Mouse (Mus musculus) spleen, adult 18-20 months (tissue): ENCODE measurements around the gene Agbl5.
A peak's percentile ranks its signal among the peaks of the same experiment; 100 is the strongest.

Experiments
- DNase-seq, 2 experiments: peaks; one replicate each; pipeline ENCODE4 v3.0.0; 2022; ENCODE audit warnings: mixed read lengths in 2 of 2

The Agbl5 gene

GRCm38 (mm10) chr5:30921256-30922033, 33.0 kb downstream of the Agbl5 start, which contains the start of gene Khk:
TSS of gene Khk (plus strand) at chr5:30921431.
- DNase-seq: peak; percentile 85 to 95

DNA sequence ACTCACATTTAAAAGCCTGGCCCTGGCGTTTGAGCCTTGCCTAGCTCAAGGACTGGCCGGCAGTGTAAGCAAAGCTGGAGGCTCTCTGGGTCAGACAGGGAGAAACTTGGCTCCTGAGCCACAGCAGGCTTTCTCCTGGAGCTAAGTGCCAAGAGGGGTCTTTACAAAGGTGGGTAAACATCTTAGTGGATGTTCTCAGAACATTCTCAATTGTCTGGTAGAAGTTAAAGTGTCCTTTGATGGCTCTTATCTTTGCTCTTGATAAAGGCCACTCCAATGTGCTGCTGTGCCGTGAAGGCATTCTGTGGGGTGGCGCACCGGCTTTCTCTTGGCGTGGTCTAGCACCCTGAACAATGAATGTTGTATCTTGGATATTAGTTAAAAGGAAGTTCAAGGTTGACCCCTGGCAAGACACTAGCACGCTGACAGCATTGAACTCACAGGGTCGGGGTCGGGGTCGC, 34.1 kb downstream of the Agbl5 start:
- no peak for DNase-seq

GRCm38 (mm10) chr5:30923119-30923518, 34.6 kb downstream of the Agbl5 start:
- DNase-seq: no peak

- DNase-seq: no peak
These were observed 36.1 kb downstream of the Agbl5 start for GRCm38 (mm10) chr5:30924614-30925013.

DNA sequence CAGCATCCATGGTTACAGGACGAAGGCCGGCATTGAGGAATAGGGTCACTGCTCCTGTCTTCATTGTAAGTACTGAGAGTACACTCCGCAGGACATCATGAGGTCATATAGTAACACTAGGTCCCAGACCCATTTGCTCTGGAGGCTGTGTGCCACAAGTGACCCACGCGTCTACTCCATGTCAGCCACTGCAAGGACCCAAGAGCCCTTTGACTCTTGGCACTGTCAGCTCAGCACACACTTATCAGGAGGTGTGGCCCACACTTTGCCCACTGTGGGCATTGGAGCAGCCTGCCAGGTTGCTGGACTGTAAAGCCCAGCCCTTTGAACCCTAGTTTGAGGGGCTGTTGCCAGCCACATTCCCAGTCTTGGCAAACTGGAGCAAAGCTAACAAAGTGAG, 36.7 kb downstream of the Agbl5 start:
- no peak for DNase-seq

DNA sequence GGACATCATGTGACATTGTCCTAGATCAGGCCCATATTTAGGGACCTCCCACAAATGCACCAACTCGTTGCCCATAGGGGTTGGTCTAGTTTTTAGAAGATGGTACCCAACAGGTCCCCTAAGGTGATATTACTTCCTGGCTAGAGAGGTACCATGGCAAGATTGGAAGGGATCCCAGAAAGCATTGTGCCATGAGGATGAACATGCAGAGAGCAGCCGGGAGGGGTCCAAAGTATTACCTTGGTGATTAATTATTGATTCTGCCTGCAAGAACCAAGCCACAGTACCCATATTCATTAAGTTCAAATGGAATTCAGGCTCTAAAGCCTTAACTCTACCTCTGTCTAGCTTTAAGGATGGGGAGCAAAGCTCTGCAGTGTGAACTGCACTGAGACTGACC, 37.6 kb downstream of the Agbl5 start:
- DNase-seq: no peak

DNA sequence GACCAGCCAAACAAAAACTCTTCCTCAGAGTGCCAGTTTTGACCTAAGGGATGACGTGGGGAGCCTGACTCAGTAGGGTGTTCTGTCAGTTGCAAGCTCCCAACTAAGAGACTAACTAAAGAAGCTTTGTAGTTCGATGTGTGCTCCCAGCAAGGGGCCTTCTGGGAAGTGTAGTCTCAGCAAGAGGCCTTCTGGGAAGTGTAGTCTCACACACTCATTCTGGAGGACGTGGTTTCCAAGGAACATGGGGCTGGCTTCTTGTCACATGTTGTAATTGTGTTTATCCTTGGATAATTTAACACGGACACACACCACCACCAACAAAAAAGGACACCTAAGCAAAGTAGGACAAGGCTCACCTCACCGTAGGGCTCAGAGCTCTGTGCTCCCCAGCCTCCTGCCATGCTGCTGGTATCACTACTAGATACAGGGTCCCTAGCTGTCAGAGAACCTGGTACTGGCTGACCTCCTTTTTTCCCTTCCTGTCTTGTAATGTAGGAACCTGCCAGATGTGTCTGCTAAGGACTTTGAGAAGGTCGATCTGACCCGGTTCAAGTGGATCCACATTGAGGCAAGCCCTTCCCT, 39.5 kb downstream of the Agbl5 start:
- no peak for DNase-seq

GRCm38 (mm10) chr5:30930121-30930520, 41.6 kb downstream of the Agbl5 start:
- DNase-seq: peak in 1 of 2 experiments; percentile 63

DNA sequence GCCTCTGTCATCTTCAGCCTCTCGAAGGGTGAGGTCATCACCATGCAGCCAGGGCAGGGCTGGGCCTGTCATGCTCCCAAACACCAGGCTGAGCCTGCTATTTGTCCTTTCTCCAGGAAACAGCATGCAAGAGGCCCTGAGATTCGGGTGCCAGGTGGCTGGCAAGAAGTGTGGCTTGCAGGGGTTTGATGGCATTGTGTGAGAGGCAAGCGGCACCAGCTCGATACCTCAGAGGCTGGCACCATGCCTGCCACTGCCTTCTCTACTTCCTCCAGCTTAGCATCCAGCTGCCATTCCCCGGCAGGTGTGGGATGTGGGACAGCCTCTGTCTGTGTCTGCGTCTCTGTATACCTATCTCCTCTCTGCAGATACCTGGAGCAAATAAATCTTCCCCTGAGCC, 42.4 kb downstream of the Agbl5 start:
- no peak for DNase-seq

- DNase-seq: no peak
These were observed 42.9 kb downstream of the Agbl5 start for GRCm38 (mm10) chr5:30931378-30931777.

DNA sequence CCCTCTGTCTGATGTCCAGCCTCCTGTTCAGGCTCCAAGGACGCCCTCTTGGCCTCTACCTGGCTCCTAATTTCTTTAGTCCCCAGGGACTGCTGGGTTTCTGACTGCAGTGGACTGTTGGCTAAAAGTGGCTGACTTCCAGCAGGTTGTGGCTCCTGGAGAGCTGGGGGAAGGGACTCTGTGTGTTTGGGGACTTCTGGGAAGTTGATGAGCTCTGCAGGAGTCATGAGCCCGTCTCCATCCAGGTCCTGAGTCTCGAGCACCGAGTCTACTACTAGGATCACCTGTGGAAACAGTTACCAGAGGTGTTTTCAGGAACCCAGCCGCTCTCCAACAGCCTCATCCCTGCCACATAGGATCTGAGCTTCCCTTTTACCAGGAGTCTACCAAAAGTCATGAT, 45.2 kb downstream of the Agbl5 start:
- DNase-seq: no peak

GRCm38 (mm10) chr5:30934725-30935461, 46.4 kb downstream of the Agbl5 start:
- no peak for DNase-seq

DNA sequence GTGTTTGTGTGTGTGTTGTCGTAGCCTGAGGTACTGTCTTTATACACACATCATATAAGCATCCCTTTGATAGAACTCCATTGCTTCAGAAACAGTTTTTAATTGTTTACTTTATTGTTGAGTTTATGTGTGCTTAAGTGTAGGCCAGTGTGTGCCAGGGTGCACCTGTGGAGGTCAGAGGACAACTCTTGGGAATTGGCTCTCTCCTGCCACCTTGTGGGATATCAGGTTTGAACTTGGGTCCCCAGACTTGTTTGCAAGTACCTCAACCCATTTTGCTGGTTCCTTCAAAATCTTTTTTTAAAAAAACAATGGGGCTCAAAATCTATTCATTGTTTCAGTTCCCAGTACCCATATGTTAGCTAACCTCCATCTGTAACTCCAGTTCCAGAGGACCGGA, 54.5 kb downstream of the Agbl5 start:
- DNase-seq: no peak

- no peak for DNase-seq
These were observed 55.9 kb downstream of the Agbl5 start for GRCm38 (mm10) chr5:30944344-30944743.

GRCm38 (mm10) chr5:30944956-30945781, 56.7 kb downstream of the Agbl5 start, which contains the start of gene Cgref1:
TSS of gene Cgref1 (minus strand) at chr5:30945591.
- no peak for DNase-seq

- no peak for DNase-seq
These were observed 60.1 kb downstream of the Agbl5 start for GRCm38 (mm10) chr5:30948620-30949019.

GRCm38 (mm10) chr5:30949654-30950326, 61.3 kb downstream of the Agbl5 start:
- DNase-seq: peak; percentile 84 to 91

DNA sequence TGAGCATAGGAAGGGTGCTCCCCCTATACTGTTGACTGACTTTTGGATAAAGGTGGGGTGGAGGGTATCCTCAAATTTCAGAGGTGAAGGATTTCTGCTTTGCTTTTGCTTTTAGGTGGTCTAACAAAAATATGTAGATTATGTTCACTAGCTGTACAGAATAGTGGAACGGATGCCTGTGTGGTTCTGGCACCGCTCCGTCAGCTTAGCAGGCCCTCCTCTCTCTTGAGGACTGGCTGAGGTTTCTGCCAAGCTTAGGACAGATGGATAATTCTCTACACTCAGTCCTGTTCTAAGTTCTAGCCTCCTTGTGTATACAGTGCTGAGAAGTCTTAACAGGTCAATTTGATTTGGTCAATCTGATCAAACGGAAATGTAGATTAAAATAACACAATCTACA, 62.0 kb downstream of the Agbl5 start:
- DNase-seq: no peak

GRCm38 (mm10) chr5:30950922-30951321, 62.4 kb downstream of the Agbl5 start:
- no peak for DNase-seq

GRCm38 (mm10) chr5:30951706-30952105, 63.2 kb downstream of the Agbl5 start:
- no peak for DNase-seq

- no peak for DNase-seq
These were observed 64.1 kb downstream of the Agbl5 start for GRCm38 (mm10) chr5:30952551-30952950.

GRCm38 (mm10) chr5:30954065-30954464, 65.6 kb downstream of the Agbl5 start:
- DNase-seq: no peak
